Mouse (Mus musculus) G1E (cell line): ENCODE measurements around the gene Amt.

ENCODE experiments used
- CTCF ChIP-seq: IDR thresholded peaks from 2 replicates; pipeline ENCODE4 v1.5.1; 2012; ENCODE audit warnings: low read depth, low read length, inconsistent platforms, mixed read lengths
- GATA1 ChIP-seq: IDR thresholded peaks from 2 replicates; pipeline ENCODE4 v1.6.1; 2012; ENCODE audit warnings: borderline replicate concordance, low read length, inconsistent platforms, mixed read lengths
- GATA2 ChIP-seq: IDR thresholded peaks from 2 replicates; pipeline ENCODE4 v1.6.1; 2012; ENCODE audit warnings: low read depth, low read length, inconsistent platforms, borderline replicate concordance
- POLR2AphosphoS5 ChIP-seq: IDR thresholded peaks from 2 replicates; pipeline ENCODE4 v1.6.1; 2012; ENCODE audit warnings: low read depth, low read length, inconsistent platforms; ENCODE audit not compliant: insufficient replicate concordance

GRCm38 (mm10) chr9:108324784-108325183 is 28.1 kb downstream of the Amt start:
- TF ChIP-seq CTCF, result no peak
- TF ChIP-seq POLR2AphosphoS5, result no peak
- TF ChIP-seq GATA1, result no peak
- TF ChIP-seq GATA2, result no peak
